Mouse (Mus musculus) right cerebral cortex, postnatal 25 days (tissue): ENCODE results near the gene Atxn1l.

Experiments used
- DNase-seq: peaks from one replicate; pipeline ENCODE4 v3.0.0; 2022

The Atxn1l gene

GRCm38 (mm10) chr8:109725106-109725505, 12.4 kb downstream of the Atxn1l start:
- DNase-seq = no peak

- no peak for DNase-seq
These were observed 22.6 kb downstream of the Atxn1l start for GRCm38 (mm10) chr8:109714961-109715360.

- DNase-seq = no peak
These were observed 25.0 kb downstream of the Atxn1l start for GRCm38 (mm10) chr8:109712521-109712920.

- DNase-seq = no peak
These were observed 29.6 kb downstream of the Atxn1l start for GRCm38 (mm10) chr8:109707921-109708320.

- DNase-seq = peak; percentile 73
These were observed 30.7 kb downstream of the Atxn1l start for GRCm38 (mm10) chr8:109706874-109707237.

GRCm38 (mm10) chr8:109706076-109706873, 31.3 kb downstream of the Atxn1l start:
- DNase-seq = no peak

- DNase-seq = peak; percentile 96
These were observed 32.0 kb downstream of the Atxn1l start, which contains the start of gene Zfp821 for GRCm38 (mm10) chr8:109705320-109706075. Gene Zfp821, plus strand, starts transcription at chr8:109705546.

- no peak for DNase-seq
These were observed 32.8 kb downstream of the Atxn1l start for GRCm38 (mm10) chr8:109704565-109705319.

- DNase-seq = no peak
These were observed 39.1 kb downstream of the Atxn1l start for GRCm38 (mm10) chr8:109698477-109698876.

GRCm38 (mm10) chr8:109697754-109698153, 39.8 kb downstream of the Atxn1l start:
- DNase-seq = no peak

- DNase-seq = no peak
These were observed 43.4 kb downstream of the Atxn1l start for GRCm38 (mm10) chr8:109694154-109694553.

- peak; percentile 96 for DNase-seq
These were observed 44.2 kb downstream of the Atxn1l start, which contains the start of gene Ist1 for GRCm38 (mm10) chr8:109693146-109693900. Gene Ist1, minus strand, starts transcription at chr8:109693260.

GRCm38 (mm10) chr8:109692443-109693145, 44.9 kb downstream of the Atxn1l start:
- DNase-seq = no peak

GRCm38 (mm10) chr8:109691769-109692168, 45.8 kb downstream of the Atxn1l start:
- no peak for DNase-seq

GRCm38 (mm10) chr8:109687248-109687647, 50.3 kb downstream of the Atxn1l start:
- DNase-seq = no peak

- no peak for DNase-seq
These were observed 55.4 kb downstream of the Atxn1l start for GRCm38 (mm10) chr8:109682120-109682519.

GRCm38 (mm10) chr8:109681535-109681934, 56.0 kb downstream of the Atxn1l start:
- DNase-seq = no peak
